Mouse (Mus musculus): ENCODE data around the gene 1600014C10Rik. TPM values are rescaled to one million over a fixed set of nuclear protein-coding genes. Genes with fewer than 3 reads are reported as not detected.

Gene 1600014C10Rik
- polyA plus RNA-seq, 1 experiment: 7.0 TPM

GRCm38 (mm10) chr7:38214473-38215214 is 31.6 kb downstream of the 1600014C10Rik start:
- Histone ChIP-seq H3ac (ENCODE audit: control insufficient read depth, insufficient read length, low read depth) (no peak overlapping the region), H3K27me3 (ENCODE audit: control insufficient read depth, insufficient read depth, insufficient read length) (no peaks in the 10 kb centered on the region), H3K79me3 (ENCODE audit: low read depth) (no peaks in the 10 kb centered on the region), H3K4me3 (ENCODE audit: insufficient read depth, poor library complexity, severe bottlenecking) (no peak overlapping the region), H3K79me2 (ENCODE audit: control insufficient read depth, insufficient read depth) (no peaks in the 10 kb centered on the region), H3K36me3 (ENCODE audit: control insufficient read depth, insufficient read depth) (no peaks in the 10 kb centered on the region)
- no peak for TF ChIP-seq FOSL1 (IDR thresholded peaks at IDR 0.05; ENCODE audit: insufficient read depth, low read length, poor library complexity, severe bottlenecking)
- TF ChIP-seq CTCF (IDR thresholded peaks at IDR 0.05; ENCODE audit: control insufficient read depth, insufficient read depth, insufficient read length): no peak
- TF ChIP-seq CEBPB (IDR thresholded peaks at IDR 0.05; ENCODE audit: low read depth): no peak
- TF ChIP-seq MAX (IDR thresholded peaks at IDR 0.05): no peak
- TF ChIP-seq USF1 (IDR thresholded peaks at IDR 0.05; ENCODE audit: low read depth): no peak
- TF ChIP-seq MYOG (IDR thresholded peaks at IDR 0.05; ENCODE audit: control insufficient read depth, extremely low read depth, insufficient read length): no peak
- no peak for TF ChIP-seq MYOD1 (IDR thresholded peaks at IDR 0.05; ENCODE audit: control insufficient read depth, insufficient read length, low read depth)

GRCm38 (mm10) chr7:38215281-38215680 is 32.3 kb downstream of the 1600014C10Rik start:
- Histone ChIP-seq H3K79me3 (ENCODE audit: low read depth) (no peaks in the 10 kb centered on the region), H3K36me3 (ENCODE audit: control insufficient read depth, insufficient read depth) (peaks cover 5% of the 10 kb centered on the region), H3K4me3 (ENCODE audit: insufficient read depth, poor library complexity, severe bottlenecking) (no peak overlapping the region), H3K79me2 (ENCODE audit: control insufficient read depth, insufficient read depth) (no peaks in the 10 kb centered on the region), H3ac (ENCODE audit: control insufficient read depth, insufficient read length, low read depth) (no peak overlapping the region), H3K27me3 (ENCODE audit: control insufficient read depth, insufficient read depth, insufficient read length) (no peaks in the 10 kb centered on the region)
- TF ChIP-seq CEBPB (IDR thresholded peaks at IDR 0.05; ENCODE audit: low read depth): no peak
- no peak for TF ChIP-seq MAX (IDR thresholded peaks at IDR 0.05)
- no peak for TF ChIP-seq MYOG (IDR thresholded peaks at IDR 0.05; ENCODE audit: control insufficient read depth, extremely low read depth, insufficient read length)
- TF ChIP-seq MYOD1 (IDR thresholded peaks at IDR 0.05; ENCODE audit: control insufficient read depth, insufficient read length, low read depth): no peak
- TF ChIP-seq CTCF (IDR thresholded peaks at IDR 0.05; ENCODE audit: control insufficient read depth, insufficient read depth, insufficient read length): no peak
- TF ChIP-seq FOSL1 (IDR thresholded peaks at IDR 0.05; ENCODE audit: insufficient read depth, low read length, poor library complexity, severe bottlenecking): no peak
- TF ChIP-seq USF1 (IDR thresholded peaks at IDR 0.05; ENCODE audit: low read depth): no peak

- Histone ChIP-seq H3K79me3 (ENCODE audit: low read depth) (no peaks in the 10 kb centered on the region), H3ac (ENCODE audit: control insufficient read depth, insufficient read length, low read depth) (no peak overlapping the region), H3K36me3 (ENCODE audit: control insufficient read depth, insufficient read depth) (peaks cover 8% of the 10 kb centered on the region), H3K27me3 (ENCODE audit: control insufficient read depth, insufficient read depth, insufficient read length) (no peaks in the 10 kb centered on the region), H3K79me2 (ENCODE audit: control insufficient read depth, insufficient read depth) (no peaks in the 10 kb centered on the region), H3K4me3 (ENCODE audit: insufficient read depth, poor library complexity, severe bottlenecking) (no peak overlapping the region)
- TF ChIP-seq CEBPB (IDR thresholded peaks at IDR 0.05; ENCODE audit: low read depth): no peak
- TF ChIP-seq USF1 (IDR thresholded peaks at IDR 0.05; ENCODE audit: low read depth): no peak
Measured at GRCm38 (mm10) chr7:38215697-38216096, 32.7 kb downstream of the 1600014C10Rik start.

- no peaks in the 10 kb centered on the region for H3K79me3 ChIP-seq (ENCODE audit: low read depth)
Measured at GRCm38 (mm10) chr7:38217417-38218171, 34.6 kb downstream of the 1600014C10Rik start.

GRCm38 (mm10) chr7:38218631-38219367 is 35.8 kb downstream of the 1600014C10Rik start:
- TF ChIP-seq USF1 (IDR thresholded peaks at IDR 0.05; ENCODE audit: low read depth) (no peak), MYOD1 (IDR thresholded peaks at IDR 0.05; ENCODE audit: control insufficient read depth, insufficient read length, low read depth) (no peak), MAX (IDR thresholded peaks at IDR 0.05) (no peak), FOSL1 (IDR thresholded peaks at IDR 0.05; ENCODE audit: insufficient read depth, low read length, poor library complexity, severe bottlenecking) (no peak), CTCF (IDR thresholded peaks at IDR 0.05; ENCODE audit: control insufficient read depth, insufficient read depth, insufficient read length) (no peak), MYOG (IDR thresholded peaks at IDR 0.05; ENCODE audit: control insufficient read depth, extremely low read depth, insufficient read length) (no peak), CEBPB (IDR thresholded peaks at IDR 0.05; ENCODE audit: low read depth) (no peak)
- Histone ChIP-seq H3ac (ENCODE audit: control insufficient read depth, insufficient read length, low read depth) (no peak overlapping the region), H3K79me2 (ENCODE audit: control insufficient read depth, insufficient read depth) (peaks cover 16% of the 10 kb centered on the region), H3K79me3 (ENCODE audit: low read depth) (peaks cover 3% of the 10 kb centered on the region), H3K4me3 (ENCODE audit: insufficient read depth, poor library complexity, severe bottlenecking) (no peak overlapping the region), H3K27me3 (ENCODE audit: control insufficient read depth, insufficient read depth, insufficient read length) (no peaks in the 10 kb centered on the region), H3K36me3 (ENCODE audit: control insufficient read depth, insufficient read depth) (peaks cover 8% of the 10 kb centered on the region)

More at GRCm38 (mm10) chr7:38217417-38218171, 34.6 kb downstream of the 1600014C10Rik start:
- H3K4me3 ChIP-seq (ENCODE audit: insufficient read depth, poor library complexity, severe bottlenecking): no peak overlapping the region
- no peaks in the 10 kb centered on the region for H3K27me3 ChIP-seq (ENCODE audit: control insufficient read depth, insufficient read depth, insufficient read length)
- no peak overlapping the region for H3ac ChIP-seq (ENCODE audit: control insufficient read depth, insufficient read length, low read depth)
- peaks cover 4% of the 10 kb centered on the region for H3K79me2 ChIP-seq (ENCODE audit: control insufficient read depth, insufficient read depth)
- TF ChIP-seq MAX (IDR thresholded peaks at IDR 0.05): no peak
- no peak for TF ChIP-seq CEBPB (IDR thresholded peaks at IDR 0.05; ENCODE audit: low read depth)
- TF ChIP-seq MYOG (IDR thresholded peaks at IDR 0.05; ENCODE audit: control insufficient read depth, extremely low read depth, insufficient read length): no peak
- TF ChIP-seq CTCF (IDR thresholded peaks at IDR 0.05; ENCODE audit: control insufficient read depth, insufficient read depth, insufficient read length): no peak
- no peak for TF ChIP-seq MYOD1 (IDR thresholded peaks at IDR 0.05; ENCODE audit: control insufficient read depth, insufficient read length, low read depth)
- TF ChIP-seq USF1 (IDR thresholded peaks at IDR 0.05; ENCODE audit: low read depth): no peak
- no peak for TF ChIP-seq FOSL1 (IDR thresholded peaks at IDR 0.05; ENCODE audit: insufficient read depth, low read length, poor library complexity, severe bottlenecking)
- H3K36me3 ChIP-seq (ENCODE audit: control insufficient read depth, insufficient read depth): peaks cover 8% of the 10 kb centered on the region

Data from C2C12 (cell line).